Mouse (Mus musculus) layer of hippocampus, adult 11-12 months (tissue): ENCODE measurements at regions not wholly inside any gene's neighbourhood (a gene's known extent, or its start where the extent isn't known, plus 50 kb on each side); places are given as distances from the start of the nearest gene placed in this dataset.
"Not testable (repeated sequence)": the region's sequence is repeated elsewhere in the genome, so short reads cannot be mapped to it uniquely, and the experiment has no call there.

Experiments used
- DNase-seq: peaks from one replicate; pipeline ENCODE4 v3.0.0; 2022; ENCODE audit warnings: low spot score

DNA sequence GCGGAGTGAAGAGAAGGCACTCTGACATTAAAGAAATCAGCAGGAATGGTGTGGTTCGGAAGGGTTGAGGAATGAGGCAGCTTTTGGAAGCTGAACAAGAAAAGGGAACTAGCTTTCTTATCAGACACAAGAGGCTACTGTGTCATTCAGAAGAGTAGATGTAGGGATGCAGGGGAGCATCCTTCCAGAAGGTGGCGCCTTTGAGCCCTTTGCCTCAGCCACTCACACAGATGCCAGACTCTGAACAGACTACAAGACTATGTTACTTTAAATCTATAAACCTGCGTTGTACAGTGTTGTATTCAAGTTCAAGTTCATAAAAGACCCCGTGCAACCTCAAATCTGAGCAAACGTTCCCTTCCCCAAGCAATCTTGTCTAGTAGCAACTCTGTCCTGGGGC lies 128.9 kb downstream of the Kap start:
- DNase-seq, result not testable (repeated sequence)

DNA sequence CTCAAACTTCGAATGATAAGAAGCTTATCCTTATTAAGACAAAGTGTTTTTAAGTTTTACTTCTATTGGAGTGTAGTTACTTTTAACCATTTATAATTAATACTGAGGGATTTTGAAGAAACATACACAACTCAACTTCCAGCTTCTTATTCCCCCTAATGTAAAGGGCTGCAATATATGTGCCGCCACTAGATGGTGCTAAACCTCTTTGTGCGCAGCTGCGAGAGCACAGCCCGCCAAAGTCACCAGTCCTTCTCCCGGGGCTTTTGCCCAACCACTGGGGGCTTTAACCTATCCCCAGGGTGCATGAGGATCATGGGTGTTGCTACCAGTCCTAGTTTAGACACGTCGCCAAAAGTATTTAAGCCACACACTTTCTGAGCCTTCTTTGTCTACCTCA lies 146.8 kb downstream of the Kap start:
- DNase-seq, result peak; percentile 17

DNA sequence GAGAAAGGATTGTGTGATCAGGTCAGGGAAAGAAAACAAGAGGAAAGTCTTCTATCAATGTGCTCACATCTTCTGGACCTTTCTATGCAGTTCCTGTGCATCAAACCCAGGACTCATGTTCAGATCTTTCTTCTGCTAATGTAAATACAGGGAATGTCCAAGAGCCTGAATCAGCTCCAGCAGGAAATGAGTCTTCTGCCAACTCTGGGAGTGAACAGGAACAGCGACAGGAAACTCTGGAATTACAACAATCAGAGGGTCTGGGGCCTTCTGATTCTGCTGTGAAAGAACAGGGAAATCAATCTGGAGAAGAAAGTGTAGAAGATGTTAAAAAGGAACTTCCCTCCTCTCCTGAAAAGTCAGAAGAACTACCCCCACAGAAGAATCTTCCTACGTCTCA lies 151.9 kb downstream of the Kap start:
- no peak for DNase-seq
